Mouse (Mus musculus): ENCODE results near the gene Klf12. TPM values are rescaled to one million over a fixed set of nuclear protein-coding genes. Genes with fewer than 3 reads are reported as not detected.

Gene Klf12
- polyA plus RNA-seq, 1 experiment from 2014 or later: 7.0 TPM

DNA sequence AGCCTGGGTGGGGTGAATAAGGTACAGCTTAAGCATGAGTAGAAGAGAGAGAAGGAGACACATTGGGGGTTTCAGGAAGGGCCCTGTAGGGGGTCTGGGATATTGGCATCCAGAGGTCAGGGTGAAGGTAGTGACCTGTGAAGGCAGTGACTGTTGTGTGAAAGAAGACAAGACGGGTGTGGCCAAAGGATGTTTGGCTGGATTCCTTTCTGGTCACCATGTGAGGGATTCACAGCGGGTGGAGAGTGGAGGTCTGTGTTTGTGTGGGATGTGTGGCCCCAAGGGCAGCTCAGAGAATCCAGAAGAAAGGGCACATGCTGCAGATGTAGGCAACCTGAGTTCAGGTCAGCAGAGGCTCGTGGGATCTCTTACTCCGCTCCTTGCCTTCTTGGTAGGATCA is 29.6 kb upstream of the Klf12 start:
- Histone ChIP-seq H3K9ac (ENCODE audit: low read depth, low read length) (no peak overlapping the region), H3K4me1 (replicated peaks; ENCODE audit: insufficient read depth, low read length) (no peaks in the 10 kb centered on the region), H3K36me3 (ENCODE audit: insufficient read depth, low read length) (no peaks in the 10 kb centered on the region), H3K4me2 (ENCODE audit: low read length) (no peak overlapping the region), H3K4me3 (replicated peaks; ENCODE audit: low read depth, low read length) (no peak overlapping the region), H3K27ac (no peak overlapping the region), H3K27me3 (ENCODE audit: insufficient read depth, low read length) (no peaks in the 10 kb centered on the region), H3K9me3 (replicated peaks; ENCODE audit: low read length) (no peaks in the 10 kb centered on the region)
- 58% methylated on average over 4 of the region's 4 CpGs for WGBS
- no peak for ATAC-seq (replicated peaks; ENCODE audit: low FRiP score, low read depth)
- DNase-seq (ENCODE audit: low spot score): no peak
- no peak for TF ChIP-seq CTCF (IDR thresholded peaks at IDR 0.05; ENCODE audit: low read depth)

DNA sequence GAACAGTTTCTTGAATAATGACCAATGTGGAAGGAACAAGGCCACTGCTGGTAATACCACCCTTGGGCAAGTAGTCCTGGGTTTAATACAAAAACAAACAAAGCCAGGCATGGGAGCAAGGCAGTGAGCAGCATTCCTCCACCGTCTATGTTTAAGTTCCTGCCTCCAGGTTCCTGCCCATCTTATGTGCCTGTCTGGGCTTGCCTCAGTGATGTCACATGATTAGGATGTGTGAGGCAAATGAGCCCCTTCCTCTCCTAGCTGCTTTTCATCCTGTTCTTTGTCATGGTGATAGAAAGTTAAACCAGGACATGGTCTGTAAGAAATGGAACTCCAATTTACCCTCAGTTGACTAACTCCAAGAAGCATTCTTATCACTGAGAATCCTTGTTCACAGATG is 16.4 kb upstream of the Klf12 start:
- Histone ChIP-seq H3K36me3 (ENCODE audit: insufficient read depth, low read length) (no peaks in the 10 kb centered on the region), H3K4me2 (ENCODE audit: low read length) (no peak overlapping the region), H3K9me3 (replicated peaks; ENCODE audit: low read length) (no peaks in the 10 kb centered on the region), H3K4me1 (replicated peaks; ENCODE audit: insufficient read depth, low read length) (no peaks in the 10 kb centered on the region), H3K27ac (no peak overlapping the region), H3K4me3 (replicated peaks; ENCODE audit: low read depth, low read length) (no peak overlapping the region), H3K27me3 (ENCODE audit: insufficient read depth, low read length) (no peaks in the 10 kb centered on the region), H3K9ac (ENCODE audit: low read depth, low read length) (no peak overlapping the region)
- 75% methylated on average over 1 of the region's 1 CpGs for WGBS
- no peak for DNase-seq (ENCODE audit: low spot score)
- no peak for ATAC-seq (replicated peaks; ENCODE audit: low FRiP score, low read depth)
- TF ChIP-seq CTCF (IDR thresholded peaks at IDR 0.05; ENCODE audit: low read depth): no peak

DNA sequence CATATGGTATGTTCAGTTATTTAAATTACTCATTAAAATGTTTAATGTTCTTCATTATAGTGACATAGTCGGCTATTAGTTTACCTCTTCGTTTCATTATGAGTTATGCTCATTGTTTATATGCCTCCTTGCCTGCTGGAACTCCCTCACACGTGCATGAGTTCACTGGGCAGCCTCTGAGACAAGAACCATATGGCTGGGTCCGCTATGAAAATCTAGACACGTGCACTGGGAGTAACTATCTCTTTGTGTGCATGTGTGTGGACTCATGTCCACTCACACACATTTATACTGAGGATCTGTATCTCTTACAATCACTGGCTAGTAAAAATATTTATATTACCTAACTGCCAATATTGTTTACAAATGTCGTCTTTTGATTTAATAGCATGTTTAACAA is 14.4 kb upstream of the Klf12 start:
- Histone ChIP-seq H3K4me2 (ENCODE audit: low read length) (no peak overlapping the region), H3K9me3 (replicated peaks; ENCODE audit: low read length) (no peaks in the 10 kb centered on the region), H3K4me3 (replicated peaks; ENCODE audit: low read depth, low read length) (no peak overlapping the region), H3K9ac (ENCODE audit: low read depth, low read length) (no peak overlapping the region), H3K4me1 (replicated peaks; ENCODE audit: insufficient read depth, low read length) (no peaks in the 10 kb centered on the region), H3K27ac (no peak overlapping the region), H3K27me3 (ENCODE audit: insufficient read depth, low read length) (no peaks in the 10 kb centered on the region), H3K36me3 (ENCODE audit: insufficient read depth, low read length) (no peaks in the 10 kb centered on the region)
- ATAC-seq (replicated peaks; ENCODE audit: low FRiP score, low read depth) (no peak), DNase-seq (ENCODE audit: low spot score) (peak; percentile 22)
- no peak for TF ChIP-seq CTCF (IDR thresholded peaks at IDR 0.05; ENCODE audit: low read depth)
- 31% methylated on average over 6 of the region's 6 CpGs for WGBS

DNA sequence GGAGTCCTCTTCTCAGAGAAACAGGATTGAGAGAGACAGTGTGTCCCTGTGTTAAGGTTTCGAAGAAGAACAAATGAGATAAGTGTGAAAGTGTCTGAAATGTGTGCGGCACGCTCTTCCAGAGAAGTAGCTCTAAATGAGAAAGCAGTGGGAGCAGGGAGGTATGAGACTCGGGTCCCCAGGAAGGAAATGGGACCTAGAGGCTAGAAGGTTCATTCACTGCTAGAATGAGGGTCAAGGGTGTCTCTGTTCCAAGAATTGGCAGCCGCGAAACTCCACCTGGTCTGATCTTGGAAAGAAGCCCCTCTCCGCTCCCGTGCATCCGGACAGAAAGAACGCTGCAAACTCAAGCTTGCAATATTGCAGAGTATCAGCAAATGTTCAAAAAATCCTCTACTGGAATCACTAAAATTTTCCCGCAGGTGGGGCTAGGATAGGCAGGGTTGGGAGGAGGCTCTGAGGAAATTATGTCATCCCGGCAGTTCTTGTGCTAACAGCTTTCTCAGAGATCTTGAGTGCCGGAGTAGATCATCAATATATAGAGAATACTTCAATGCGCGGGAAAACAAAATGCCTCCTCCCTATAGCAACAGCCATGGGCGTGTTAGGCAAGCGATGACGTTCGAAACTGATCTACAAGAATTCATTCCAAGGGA is 2.2 kb upstream of the Klf12 start:
- no peaks in the 10 kb centered on the region for H3K27me3 ChIP-seq (ENCODE audit: insufficient read depth, low read length)
- ATAC-seq (replicated peaks; ENCODE audit: low FRiP score, low read depth) (no peak), DNase-seq (ENCODE audit: low spot score) (peak; percentile 13)
- H3K36me3 ChIP-seq (ENCODE audit: insufficient read depth, low read length): no peaks in the 10 kb centered on the region
- WGBS: 4% methylated on average over 19 of the region's 19 CpGs
- TF ChIP-seq CTCF (IDR thresholded peaks at IDR 0.05; ENCODE audit: low read depth): no peak
- H3K4me2 ChIP-seq (ENCODE audit: low read length): peak overlapping the region; percentile 99
- H3K4me3 ChIP-seq (replicated peaks; ENCODE audit: low read depth, low read length): peak overlapping the region; percentile 66
- peak overlapping the region; percentile 80 for H3K27ac ChIP-seq
- H3K9ac ChIP-seq (ENCODE audit: low read depth, low read length): peak overlapping the region; percentile 68; the same call in 1 of the 2 replicates
- H3K4me1 ChIP-seq (replicated peaks; ENCODE audit: insufficient read depth, low read length): no peaks in the 10 kb centered on the region
- H3K9me3 ChIP-seq (replicated peaks; ENCODE audit: low read length): no peaks in the 10 kb centered on the region

DNA sequence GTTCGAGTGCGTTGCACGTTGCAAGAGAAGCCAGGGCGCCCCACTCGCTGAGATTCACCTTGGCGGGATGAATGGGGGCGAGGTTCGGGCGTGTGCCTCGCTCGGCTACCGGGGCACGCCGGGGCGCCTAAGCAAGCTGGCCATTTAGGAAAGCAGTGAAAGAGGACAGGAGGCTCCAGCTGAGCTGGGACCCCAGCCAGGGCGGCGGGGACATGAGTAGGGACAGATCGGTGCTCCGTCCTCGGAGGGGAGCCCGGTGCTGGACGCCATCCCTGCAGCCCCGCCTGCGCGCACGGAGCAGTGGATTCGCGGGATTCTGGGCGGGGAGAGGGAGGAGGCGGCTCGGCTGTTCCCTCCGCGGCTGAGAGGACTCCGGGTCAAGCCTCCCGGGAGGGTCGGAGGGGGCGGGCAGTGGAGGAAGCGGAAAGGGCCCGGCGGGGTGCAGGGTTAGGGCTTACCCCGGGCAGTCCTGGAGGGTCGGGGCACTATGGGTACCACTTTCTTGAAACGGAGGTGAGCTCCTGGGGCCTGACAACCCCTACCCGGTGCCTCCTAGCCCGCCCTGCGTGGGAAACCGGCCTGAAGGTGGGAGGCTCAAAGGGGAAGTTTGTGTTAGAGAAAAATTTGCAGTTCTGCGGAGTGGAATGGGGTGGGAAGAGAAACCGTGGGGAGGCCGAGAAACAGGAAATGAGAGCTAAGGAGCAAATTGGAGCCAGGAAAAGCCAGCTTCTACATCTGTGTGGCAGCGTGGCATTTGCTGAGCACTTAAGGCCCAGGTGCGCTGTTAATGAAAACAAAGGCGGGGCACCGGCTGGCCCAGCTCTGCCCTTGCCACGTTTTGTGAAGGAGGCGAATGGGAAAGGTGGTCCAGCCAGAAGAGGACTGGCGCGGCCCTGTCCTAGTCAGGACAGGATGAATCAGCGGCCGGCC is 1.4 kb upstream of the Klf12 start:
- ATAC-seq (replicated peaks; ENCODE audit: low FRiP score, low read depth) (peak; percentile 63), DNase-seq (ENCODE audit: low spot score) (peak; percentile 73)
- TF ChIP-seq CTCF (IDR thresholded peaks at IDR 0.05; ENCODE audit: low read depth): no peak
- no peaks in the 10 kb centered on the region for H3K4me1 ChIP-seq (replicated peaks; ENCODE audit: insufficient read depth, low read length)
- peak overlapping the region; percentile 80 for H3K27ac ChIP-seq
- no peaks in the 10 kb centered on the region for H3K36me3 ChIP-seq (ENCODE audit: insufficient read depth, low read length)
- peak overlapping the region; percentile 68 for H3K9ac ChIP-seq (ENCODE audit: low read depth, low read length)
- H3K9me3 ChIP-seq (replicated peaks; ENCODE audit: low read length): no peaks in the 10 kb centered on the region
- under 1% methylated on average over 60 of the region's 60 CpGs for WGBS
- H3K4me3 ChIP-seq (replicated peaks; ENCODE audit: low read depth, low read length): peak overlapping the region; percentile 66
- no peaks in the 10 kb centered on the region for H3K27me3 ChIP-seq (ENCODE audit: insufficient read depth, low read length)
- peak overlapping the region; percentile 99 for H3K4me2 ChIP-seq (ENCODE audit: low read length)

DNA sequence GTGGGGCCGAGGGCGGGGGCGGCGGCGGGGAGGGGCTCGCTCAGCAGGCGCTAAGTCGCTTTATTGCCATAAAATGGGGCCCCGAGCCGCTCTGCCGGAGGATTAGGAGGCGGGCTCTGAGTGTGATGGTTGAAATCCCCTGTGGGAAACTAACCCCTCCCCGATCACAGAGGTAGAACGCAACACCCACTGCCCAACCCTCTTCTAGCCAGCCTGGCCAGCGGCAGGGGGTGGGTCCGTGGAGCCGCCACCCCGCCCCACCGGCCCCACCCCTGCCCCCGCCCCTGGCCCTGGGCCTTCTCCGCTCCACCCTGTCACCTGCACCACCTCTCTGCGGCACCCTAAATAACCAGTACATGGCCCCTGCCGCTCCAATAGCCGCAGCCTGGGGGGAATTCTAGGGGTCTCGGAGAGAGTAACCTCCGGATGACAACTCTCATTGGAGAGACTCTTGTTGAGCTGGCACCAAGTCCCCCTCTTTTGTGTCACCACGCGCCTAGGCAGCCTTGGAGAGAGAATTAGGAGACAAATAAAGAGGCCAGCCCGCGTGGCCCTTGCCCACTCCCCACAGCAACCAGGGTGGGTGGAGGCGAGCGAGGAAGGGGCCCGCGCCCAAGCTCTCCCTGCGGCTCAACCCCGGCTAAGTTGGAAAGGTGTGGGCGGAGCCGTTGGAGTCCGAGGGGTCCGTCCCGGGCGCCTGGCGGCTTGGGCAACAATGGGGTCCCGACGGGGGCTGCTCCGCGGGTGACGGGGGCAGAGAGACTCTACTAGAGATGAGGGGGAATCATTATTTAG is 579 bp upstream of the Klf12 start:
- peak overlapping the region; percentile 66 for H3K4me3 ChIP-seq (replicated peaks; ENCODE audit: low read depth, low read length)
- no peaks in the 10 kb centered on the region for H3K4me1 ChIP-seq (replicated peaks; ENCODE audit: insufficient read depth, low read length)
- peak; percentile 88 for DNase-seq (ENCODE audit: low spot score)
- peak; percentile 89 for ATAC-seq (replicated peaks; ENCODE audit: low FRiP score, low read depth)
- peak overlapping the region; percentile 99 for H3K4me2 ChIP-seq (ENCODE audit: low read length)
- H3K9me3 ChIP-seq (replicated peaks; ENCODE audit: low read length): no peaks in the 10 kb centered on the region
- peak overlapping the region; percentile 68 for H3K9ac ChIP-seq (ENCODE audit: low read depth, low read length)
- H3K27me3 ChIP-seq (ENCODE audit: insufficient read depth, low read length): no peaks in the 10 kb centered on the region
- no peak for TF ChIP-seq CTCF (IDR thresholded peaks at IDR 0.05; ENCODE audit: low read depth)
- WGBS: under 1% methylated on average over 43 of the region's 48 CpGs
- peak overlapping the region; percentile 80 for H3K27ac ChIP-seq
- H3K36me3 ChIP-seq (ENCODE audit: insufficient read depth, low read length): no peaks in the 10 kb centered on the region
